Mouse (Mus musculus): ENCODE measurements at regions not wholly inside any gene's neighbourhood (a gene's known extent, or its start where the extent isn't known, plus 50 kb on each side); places are given as distances from the start of the nearest gene placed in this dataset.

- no peak for TF ChIP-seq CTCF (IDR thresholded peaks at IDR 0.05)
- peak; percentile 85 for TF ChIP-seq EP300 (IDR thresholded peaks at IDR 0.05)
Observed at GRCm38 (mm10) chr2:148171699-148172098, 124.9 kb upstream of the Foxa2 start.
